Mouse (Mus musculus) left cerebral cortex, adult 8-10 months (tissue): Measurements from ENCODE around the gene Snx33. TPM values are rescaled to one million over a fixed set of nuclear protein-coding genes. Genes with fewer than 3 reads are reported as not detected.
"Not testable (repeated sequence)": the region's sequence is repeated elsewhere in the genome, so short reads cannot be mapped to it uniquely, and the experiment has no call there.

Experiments used
- DNase-seq, 2 experiments: peaks; one replicate each; pipeline ENCODE4 v3.0.0; 2022; ENCODE audit warnings: low spot score in 2 of 2
- total RNA-seq, 4 experiments: library from RNA; stranded (reverse); gene quantifications; 2 replicates each; pipeline ENCODE4 v1.2.4; 2022

The Snx33 gene
- 10 to 100 TPM in 1 of 4 experiments, 1 to 10 TPM in 3; 7.9 to 10.5 (median 8.9) TPM for total RNA-seq

DNA sequence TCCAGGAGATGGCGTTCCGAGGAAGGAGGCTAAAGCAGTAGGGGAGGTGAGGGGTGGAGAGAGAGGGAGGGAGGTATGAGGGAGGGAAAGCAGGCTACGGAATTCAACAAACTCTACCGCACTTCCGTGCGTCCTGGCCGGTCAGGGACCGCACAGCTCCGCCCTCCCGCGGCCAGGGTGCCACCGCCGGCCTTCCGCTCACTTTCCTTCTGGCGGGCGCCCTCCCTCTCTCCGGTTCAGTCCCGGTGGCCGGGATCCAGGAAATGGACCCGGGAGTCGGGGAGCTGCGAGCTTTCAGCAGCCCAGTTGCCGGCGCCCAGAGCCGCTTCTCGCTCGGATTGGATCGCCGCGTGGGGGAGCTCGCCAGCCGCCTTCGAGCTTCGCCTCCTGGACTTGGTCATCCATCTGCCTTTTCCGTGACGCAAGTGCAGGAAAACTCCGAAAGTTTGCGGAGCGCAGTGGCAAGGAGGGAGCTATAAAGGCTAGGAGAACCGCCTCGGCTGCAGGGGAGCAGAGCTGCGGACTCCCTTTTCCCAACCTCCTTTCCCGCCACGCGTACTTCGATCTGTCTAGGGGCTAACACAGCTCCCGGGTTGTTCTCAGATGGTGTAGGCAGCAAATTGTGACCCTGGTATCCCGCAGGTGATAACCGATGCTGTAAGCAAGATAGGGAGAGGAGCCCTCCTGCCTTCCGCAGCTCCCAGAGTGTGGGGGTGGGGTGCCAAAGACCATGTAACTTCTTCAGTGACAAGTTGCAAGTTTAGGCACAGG lies at the start of gene Snx33:
Snx33 (minus strand) TSS at position 331 of the 771 bp plus-strand sequence.
- peak; percentile 77 for DNase-seq

DNA sequence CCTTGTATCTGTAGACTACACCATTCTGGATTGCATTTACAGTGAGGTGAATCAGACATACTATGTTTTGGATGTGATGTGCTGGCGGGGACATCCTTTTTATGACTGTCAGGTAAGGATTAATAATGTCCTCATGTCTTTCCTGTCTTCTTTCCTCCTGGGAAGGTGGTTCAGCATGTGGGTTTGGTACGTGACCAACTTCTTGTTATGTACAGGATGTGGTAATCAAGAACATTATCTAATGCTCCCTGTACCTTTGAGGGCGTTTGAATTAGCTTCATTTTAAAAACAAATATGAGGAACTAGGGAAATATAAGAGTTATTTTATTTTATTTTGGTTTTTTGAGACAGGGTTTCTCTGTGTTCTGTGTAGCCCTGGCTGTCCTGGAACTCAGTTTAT lies 47.0 kb upstream of the Snx33 start:
- DNase-seq, result no peak

DNA sequence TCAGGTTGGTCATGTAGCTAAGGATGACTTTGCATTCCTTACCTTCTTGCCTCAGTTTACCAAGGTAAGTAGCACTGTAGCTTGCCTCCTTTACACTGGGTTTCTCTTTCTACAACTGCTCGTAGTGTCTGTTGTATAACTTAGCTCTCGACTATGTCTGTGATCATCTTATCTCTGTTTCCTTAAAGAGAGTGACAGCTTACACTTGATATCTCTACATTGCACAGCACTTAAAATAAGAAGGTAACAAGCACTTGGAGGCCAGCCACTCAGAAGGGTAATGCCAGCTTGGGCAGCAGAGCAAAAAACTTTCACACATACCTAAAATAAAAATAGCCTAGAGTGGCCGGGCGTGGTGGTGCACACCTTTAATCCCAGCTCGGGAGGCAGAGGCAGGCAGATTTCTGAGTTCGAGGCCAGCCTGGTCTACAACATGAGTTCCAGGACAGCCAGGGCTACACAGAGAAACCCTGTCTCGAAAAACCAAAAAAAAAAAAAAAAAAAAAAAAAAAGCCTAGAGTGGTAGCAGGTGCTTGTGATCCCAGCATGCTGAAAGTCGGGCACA lies 45.9 kb upstream of the Snx33 start:
- DNase-seq, result no peak

DNA sequence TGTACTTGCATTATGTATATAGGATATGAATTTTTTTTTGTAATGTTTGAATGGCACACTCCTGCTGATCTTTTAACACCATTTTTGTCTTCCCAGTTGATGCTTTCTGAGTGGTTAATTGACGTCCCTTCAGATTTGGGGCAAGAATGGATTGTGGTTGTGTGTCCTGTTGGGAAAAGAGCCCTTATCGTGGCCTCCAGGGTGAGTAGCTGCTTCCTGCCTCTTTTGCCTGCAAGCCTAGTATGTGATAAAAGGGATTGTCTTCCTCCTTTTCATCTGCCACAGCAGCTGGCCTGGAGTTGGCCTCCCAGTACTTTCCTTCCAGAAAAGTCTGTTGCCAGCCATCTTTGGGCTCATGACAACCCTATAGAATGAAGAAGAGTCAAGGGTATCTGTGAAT lies 42.0 kb upstream of the Snx33 start:
- no peak for DNase-seq

DNA sequence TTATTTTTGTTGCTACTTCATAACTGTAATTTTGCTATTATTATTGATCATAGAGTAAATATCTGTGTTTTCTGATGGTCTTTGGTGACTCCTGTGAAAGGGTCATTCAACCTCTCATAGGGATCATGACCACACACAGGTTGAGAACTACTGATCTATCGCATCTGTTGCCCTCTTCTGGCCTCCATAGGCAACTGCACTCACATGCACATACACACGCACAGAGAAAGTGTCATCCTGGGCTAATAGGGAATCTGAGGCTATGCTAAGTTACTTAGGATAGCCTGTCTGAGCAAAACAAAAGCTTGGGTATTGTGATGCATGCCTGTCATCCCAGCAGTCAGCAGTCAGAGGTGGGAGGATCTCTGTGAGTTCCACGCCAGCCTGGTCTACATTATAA lies 33.4 kb upstream of the Snx33 start:
- DNase-seq, result no peak

DNA sequence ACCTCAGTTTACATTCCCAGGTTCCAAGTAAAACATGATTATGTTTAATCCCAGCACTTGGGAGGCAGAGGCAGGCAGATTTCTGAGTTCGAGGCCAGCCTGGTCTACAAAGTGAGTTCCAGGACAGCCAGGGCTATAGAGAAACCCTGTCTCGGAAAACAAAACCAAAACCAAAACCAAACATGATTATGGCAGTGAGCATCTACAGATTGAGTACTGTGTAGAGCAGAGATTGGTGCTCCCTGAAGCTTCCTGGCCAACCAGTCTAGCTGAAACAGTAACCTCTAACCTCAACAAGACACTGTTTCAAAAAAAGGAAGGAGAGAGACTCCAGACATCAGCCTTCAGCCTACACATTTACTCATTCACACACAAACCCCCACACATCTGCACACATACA lies 30.5 kb upstream of the Snx33 start:
- DNase-seq, result no peak

DNA sequence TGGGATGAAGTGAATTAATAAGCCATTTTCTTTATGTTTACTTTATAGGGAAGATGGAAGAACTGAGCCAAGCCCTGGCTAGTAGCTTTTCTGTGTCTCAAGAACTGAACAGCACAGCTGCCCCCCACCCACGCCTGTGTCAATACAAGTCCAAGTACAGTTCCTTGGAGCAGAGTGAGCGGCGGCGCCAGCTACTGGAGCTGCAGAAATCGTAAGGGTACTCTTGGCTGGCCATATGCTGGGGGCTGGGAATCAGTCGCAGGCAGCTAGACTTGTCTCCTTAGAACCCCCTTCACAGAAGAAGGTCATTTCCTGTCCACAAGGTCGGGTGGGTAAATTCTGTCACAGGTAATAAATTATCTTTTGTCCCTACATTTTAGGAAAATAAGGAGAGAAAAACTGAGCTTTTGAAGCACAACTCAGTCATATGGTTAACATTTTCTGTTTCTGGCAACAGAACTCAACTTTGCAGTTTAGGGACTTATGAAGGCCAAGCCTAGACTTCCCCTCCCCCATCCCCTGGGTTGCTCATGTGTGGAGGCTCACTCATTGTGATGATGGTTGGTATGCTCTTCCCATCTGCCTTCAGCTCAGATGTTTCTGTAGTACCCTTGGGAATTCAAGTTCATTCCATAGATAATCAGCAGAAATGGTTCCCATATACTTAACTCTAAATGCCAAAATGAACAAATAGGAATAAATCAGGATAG lies 28.9 kb upstream of the Snx33 start:
- no peak for DNase-seq

DNA sequence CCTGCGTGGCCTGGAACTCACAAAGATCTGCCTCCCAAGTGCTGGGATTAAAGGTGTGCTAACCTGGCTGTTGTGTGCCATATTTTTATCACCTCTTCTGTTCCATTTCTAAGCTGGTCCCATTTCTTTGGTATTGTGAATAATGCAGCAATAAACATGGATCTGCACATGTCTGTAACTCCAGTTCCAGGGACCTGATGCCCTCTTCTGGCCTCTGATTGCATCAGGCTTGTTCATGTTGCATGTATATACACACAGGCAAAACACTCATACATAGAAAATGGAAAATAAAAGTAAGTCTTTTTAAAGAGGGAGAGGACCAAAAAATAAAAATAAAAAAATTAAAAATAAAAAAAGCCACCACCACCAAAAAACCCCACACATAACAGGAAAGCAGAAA lies 25.4 kb upstream of the Snx33 start:
- no peak for DNase-seq

DNA sequence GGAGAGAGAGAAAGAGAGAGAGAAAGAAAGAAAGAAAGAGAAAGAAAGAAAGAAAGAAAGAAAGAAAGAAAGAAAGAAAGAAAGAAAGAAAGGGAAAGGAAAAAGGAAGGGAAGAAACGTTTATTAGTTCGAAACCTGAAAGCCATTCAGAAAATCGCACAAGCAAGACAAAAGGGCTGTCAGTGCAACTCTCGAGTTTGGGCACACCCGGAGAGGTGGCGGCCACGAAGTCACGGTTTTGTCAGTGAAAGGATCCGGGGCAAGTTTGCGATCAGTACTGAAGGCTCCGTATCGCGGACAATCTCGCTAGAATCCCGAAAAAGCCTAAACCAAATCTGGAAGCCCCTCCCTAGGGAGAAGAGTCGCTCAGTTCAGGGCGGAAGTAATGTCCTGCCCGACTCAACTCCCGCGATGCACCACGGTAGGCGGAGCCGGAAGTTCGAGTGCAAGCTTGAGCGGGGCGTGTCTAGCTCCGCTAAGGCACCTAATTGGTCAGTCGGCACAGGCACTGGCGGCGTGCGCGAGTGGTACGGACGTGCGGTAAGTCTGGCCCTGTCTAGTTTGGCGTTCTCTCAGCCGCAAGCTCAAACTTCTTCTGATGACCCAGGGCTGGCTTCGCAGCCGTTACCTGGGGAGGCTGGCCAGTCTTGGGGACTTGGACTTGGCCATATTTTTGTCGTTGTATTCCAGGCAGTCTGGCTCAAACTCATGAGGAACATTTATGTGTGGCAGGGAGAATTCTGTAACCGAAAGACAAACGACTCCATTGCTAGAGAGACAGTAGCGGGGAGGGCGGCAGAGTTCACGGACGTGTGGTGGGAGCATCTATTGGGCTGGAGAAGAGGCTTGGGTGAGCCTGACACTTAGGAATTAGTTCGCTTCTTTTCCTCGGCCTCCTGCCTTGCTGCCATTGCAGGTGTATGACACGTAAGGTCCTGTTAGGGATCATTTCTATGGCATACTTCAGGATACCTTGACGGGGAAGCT lies 22.5 kb upstream of the Snx33 start, which contains the start of gene Snupn:
Snupn (plus strand) TSS at position 465 of the 987 bp plus-strand sequence.
- DNase-seq, result peak; percentile 84 to 94

DNA sequence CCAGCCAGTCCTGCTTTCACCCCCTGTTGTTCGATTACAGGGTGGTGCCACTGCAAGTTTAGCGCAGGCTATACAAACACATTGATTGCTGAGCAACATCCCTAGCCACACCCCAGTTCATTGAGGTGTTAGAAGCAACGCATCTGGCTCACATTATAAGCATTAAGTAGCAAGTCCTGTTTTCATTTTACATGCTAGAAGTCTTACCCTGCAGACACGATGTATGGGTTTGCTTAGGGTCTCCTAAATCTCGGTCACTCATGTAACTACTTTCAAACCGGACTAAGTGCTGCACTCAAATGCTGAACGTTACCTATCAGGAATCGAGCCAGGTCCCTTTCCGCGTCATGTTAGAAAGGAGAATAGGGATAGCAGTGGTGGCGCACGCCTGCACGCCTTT lies 21.6 kb upstream of the Snx33 start:
- no peak for DNase-seq

DNA sequence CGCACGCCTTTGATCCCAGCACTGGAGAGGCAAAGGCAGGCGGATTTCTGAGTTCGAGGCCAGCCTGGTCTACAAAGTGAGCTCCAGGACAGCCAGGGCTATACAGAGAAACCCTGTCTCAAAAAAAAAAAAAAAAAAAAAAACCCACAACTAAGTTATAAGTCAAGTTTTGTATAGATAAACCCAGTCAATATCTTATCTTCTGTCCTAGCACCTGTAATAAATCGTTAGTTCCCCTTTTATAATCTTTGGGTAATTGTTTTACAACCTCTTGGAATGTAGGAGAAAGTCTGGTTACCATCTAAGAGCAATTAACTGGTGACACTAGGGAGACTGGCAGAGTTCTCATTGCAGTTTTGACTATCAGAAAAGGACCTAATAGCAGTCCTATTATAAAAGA lies 20.5 kb upstream of the Snx33 start:
- DNase-seq, result not testable (repeated sequence)

DNA sequence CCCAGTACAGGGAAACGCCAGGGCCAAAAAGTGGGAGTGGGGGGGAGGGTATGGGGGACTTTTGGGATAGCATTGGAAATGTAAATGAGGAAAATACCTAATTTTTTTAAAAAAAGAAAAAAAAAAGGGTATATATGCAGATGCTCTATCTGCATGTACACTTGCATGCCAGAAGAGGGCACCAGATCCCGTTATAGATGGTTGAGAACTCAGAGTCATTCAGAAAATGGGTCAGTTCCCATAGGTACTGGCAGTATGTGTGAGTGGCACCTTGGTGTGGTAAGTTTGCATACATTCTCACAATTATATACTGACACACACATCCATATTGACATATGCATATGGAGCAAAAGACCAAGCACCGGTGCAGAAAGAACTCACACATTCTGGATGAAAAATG lies 19.3 kb upstream of the Snx33 start:
- DNase-seq, result not testable (repeated sequence)

DNA sequence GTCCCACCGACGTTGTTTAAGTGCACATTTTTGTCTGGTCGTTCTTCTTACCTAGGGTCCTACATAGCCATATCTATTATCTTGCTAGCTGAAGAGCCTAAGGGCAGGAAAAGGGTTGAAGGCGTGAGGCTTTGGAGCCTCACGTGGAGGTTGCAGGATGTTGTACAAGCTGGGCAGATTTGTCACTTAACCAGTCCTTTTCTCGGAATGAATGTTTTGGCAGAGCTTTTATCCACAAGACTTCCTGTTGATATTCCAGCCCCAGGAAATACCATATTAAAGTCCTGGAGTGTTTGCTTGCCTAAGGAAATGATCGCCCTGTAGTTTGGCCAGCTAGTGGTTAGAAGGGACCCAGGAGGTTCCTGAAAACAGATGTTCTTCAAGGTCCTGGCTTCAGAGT lies 10.2 kb upstream of the Snx33 start:
- DNase-seq, result no peak

DNA sequence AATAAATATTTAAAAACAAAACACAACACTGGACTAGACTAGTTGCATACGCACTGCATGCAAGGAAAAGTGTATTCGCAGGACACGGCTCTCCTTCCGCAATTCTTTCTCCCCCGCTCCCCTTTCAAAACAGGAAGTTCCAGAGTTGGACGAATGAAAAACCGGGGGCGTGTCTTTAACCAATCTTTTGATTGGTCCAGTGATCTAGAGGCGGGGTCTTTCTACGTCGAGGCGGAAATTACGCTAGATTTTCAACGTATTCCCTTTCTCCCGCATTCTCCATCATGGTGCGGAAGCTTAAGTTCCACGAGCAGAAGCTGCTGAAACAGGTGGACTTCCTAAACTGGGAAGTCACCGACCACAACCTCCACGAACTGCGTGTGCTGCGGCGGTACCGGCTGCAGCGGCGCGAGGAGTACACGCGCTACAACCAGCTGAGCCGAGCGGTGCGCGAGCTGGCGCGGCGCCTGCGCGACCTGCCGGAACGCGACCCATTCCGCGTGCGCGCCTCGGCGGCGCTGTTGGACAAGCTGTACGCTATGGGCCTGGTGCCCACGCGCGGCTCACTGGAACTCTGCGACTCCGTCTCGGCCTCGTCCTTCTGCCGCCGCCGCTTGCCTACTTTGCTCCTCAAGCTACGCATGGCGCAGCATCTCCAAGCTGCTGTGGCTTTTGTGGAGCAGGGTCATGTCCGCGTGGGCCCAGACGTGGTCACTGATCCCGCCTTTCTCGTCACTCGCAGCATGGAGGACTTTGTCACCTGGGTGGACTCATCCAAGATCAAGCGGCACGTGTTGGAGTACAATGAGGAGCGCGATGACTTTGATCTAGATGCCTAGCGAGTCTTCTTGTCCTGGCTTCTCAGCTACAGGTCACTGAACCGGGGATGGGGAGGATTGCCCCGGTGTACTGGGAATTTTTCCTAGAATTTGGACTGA lies 9.3 kb upstream of the Snx33 start, which contains the start of gene Imp3:
Imp3 (plus strand) TSS at position 253 of the 938 bp plus-strand sequence.
- peak; percentile 84 to 86 for DNase-seq

DNA sequence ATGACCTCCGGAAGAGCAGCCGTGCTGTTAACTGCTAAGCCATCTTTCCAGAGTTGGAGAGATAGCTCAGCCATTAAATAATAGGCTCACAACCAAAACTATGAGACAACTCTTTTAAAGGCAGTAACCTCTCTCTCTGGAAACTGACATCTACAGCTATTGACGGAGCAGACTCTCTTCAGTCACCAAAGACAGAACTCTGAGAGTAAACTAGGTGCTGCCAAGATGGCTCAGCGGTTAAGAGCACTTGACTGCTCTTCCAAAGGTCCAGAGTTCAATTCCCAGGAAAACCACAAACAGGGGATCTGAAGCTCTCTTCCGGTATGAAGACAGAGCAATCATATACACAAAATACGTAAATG lies 8.7 kb upstream of the Snx33 start:
- DNase-seq, result no peak

DNA sequence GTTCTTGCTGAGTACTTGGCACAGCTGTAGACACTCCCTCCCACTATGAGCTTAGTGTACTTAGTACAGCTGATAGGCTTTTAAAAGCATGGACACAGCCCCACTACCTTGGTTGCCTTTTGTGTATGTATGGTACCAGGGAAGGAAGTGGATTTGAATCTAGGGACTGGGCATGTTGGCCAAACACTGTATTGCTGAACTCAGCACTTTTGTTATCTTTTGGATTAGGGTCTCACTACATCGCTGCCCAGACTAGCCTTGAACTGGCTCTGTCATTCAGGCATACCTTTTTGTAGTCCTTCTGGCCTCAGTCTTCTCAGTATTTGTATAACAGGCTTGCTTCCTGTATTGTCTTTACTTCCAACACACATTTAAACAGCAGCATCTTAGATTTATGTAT lies 2.4 kb upstream of the Snx33 start:
- no peak for DNase-seq

DNA sequence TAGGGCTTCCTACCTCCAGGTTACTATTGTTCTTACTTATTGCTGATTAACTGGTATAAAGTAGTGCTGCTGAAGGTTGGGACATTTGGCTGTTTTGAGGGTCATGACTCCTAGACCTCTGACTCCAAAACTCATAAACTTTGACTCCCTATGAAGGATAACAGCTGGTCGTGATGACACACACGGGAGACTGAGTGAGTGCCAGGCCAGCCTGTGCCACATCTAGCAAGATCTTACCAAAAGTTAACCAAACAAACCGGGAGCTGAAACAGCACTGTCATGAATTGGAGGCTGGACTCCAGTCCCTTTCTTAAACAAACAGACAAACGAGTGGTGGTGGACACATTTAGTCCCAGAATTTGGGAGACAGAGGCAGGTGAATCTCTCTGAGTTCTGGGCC lies 1.3 kb upstream of the Snx33 start:
- DNase-seq, result no peak

DNA sequence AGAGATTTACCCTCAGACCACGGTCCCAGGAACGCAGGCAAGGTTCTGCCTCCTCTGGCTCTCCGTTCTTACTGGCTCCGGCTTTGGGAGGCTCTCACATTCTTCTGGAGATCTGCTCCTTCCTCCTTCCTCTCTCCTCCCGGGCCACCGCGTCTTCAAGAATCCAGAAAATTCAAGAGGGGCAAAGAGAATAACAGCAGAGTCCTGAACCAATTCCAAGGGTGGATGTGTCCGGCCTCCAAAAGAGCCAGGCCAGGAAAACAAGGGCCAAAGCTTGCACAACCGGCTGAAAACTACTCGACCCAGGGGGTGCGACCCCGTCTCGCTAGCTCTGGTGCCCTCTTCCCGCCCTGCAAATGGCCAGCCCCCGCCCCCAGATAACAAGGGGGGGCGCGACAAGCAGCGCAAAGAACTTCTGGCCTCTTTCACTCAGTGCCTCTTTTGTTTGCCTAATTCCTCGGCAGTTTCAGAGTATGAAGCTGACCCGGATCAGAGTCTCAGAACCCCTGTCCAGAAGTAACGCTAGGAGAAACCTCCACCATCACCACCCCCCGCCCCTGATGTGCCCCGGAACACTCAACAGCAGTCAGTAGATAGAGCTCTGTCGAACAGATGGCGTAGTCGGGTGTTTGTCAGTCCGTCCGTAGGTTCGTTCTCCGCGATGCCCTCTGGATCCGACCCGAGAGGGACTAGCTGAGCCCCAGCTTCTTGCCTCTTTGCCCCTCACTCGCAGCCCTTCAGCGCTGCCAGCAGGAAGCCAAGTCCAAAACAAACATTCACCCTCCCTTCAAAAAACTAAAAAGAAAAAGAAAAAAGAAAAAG lies 769 bp downstream of the Snx33 start:
- no peak for DNase-seq

DNA sequence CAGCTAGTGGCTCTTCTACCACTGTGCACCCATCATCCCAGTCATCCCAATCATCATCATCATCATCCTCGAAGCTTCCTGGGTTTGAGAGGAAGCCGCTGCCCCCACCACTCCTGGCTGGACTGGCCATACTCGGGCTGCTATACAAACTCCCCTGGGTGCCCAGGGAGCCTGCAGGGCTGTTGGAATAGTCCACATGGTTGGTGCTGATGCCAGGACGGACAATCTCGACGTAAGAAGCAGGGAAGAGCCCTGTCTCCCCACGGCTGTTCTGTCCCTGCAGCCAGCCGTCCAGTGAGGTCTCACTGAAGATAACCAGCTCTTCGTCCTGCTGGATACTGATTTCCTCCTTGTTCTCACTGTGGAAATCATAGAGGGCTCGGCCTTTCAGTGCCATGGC lies 1.8 kb downstream of the Snx33 start:
- DNase-seq, result no peak
